Mouse (Mus musculus) c-Kit-positive CD71-positive TER-119-positive erythroid progenitor cells, embryonic 14.5 days (primary cell): Measurements from ENCODE around the gene Harbi1.

Experiments
- DNase-seq: peaks from one replicate; pipeline ENCODE4 v3.0.0-alpha.2; 2013; ENCODE audit warnings: low spot score

Gene Harbi1

DNA sequence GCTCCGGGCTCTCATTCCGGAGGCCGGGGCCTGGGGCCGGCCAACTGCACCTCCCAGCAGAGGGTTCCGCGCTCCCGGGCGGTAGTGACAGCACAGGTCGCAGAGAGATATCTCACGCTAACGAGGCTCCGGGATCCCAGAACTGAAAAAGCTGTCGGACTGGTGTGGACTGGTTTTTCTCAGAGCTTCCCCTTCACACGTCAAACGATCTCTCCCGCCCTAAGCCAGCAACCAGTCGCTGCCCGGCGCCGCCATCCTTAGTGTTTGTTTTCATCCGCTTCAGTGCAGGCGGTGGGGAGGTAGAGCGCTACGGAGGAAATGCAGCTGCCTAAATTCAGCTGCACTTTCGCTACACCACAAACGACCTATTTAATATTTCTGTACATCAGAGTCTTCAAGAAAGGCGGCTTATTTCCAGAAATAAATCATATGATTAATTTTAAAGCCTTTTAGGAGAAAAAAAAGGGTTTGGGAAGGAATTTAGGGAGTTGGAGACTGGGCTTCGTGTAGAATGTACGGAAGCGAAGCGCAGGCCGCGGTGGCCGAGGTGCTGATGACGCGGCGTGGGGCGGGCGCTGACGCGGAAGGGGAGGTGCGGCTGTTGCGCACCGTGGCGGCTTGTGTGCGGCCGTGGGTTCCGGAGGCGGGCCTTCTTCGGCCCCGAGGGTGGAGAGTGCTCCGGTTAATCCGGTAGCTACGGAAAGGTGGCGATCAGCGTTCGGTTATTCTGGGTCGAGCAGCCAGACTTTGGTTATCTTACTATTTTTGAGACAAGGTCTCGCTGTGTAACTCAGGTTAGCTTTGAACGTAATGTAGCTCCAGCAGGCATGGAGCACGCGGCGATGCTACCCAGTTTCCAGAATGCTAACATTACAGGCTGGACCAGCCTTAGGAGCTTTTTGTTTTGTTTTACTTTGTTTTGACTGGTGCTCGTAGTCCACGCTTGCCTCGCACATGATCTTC is at the start of gene Harbi1, which contains the start of gene Atg13:
Harbi1 (plus strand) TSS at position 581 of the 963 bp plus-strand sequence.
Atg13 (minus strand) TSS at position 305 of the 963 bp plus-strand sequence.
- peak; percentile 90 for DNase-seq

DNA sequence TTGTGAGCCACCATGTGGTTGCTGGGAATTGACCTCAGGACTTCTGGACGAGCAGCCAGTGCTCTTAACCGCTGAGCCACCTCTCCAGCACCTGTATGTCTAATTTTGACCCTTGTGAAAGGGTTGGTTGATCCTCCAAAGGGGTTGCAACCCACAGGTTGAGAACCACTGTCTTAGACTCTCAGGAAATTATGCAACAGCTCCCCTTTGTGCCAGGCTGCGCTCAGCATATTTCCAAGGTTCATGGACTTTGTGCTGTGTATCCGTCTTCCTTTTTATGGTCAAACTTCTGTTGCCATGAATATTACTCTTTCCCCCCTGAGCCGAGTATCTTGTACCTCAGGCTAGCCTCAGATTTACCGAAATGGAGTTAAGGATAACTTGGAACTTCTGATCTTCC is 49.7 kb upstream of the Harbi1 start:
- DNase-seq: no peak

DNA sequence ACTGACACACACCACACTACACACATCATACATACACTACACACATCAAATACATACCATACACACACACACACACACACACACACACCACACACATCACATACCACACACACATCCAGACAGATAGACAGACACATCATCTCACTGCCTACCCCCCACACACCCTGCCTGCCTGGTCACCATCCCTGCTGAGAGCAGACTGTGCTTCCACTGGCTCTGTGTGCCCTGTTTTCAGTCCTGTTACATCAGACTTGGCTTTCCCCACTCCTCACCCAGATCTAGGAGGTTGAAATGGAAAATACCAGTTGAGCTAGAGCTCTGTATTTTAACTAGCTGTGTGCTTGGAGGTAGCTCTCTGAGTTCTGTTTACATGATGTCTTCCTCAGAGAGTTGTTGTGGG is 45.9 kb upstream of the Harbi1 start:
- no peak for DNase-seq

DNA sequence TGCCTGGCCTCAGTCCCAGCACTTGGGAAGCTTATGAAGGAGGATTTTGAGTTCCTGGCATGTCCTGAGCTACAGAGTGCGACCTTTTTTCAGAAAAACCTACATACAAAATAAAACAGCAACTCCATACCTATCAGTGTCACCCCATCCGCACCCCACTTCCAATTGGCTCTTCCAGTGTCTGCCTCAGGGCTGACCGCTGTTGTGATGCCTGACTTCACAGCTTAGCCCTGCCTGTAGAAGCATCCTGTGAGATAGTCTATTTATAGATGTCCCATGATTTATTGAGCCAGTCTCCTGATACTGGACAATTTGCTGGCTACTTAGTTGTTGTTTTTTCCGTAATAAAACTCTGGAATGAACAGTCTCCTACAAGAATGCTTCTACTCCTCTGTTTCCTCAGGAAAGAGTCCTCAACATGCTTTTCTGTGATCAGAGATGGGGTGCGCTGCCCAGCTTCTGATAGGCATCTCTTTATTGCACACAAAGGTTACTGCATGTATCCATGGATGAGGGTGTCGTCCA is 44.2 kb upstream of the Harbi1 start:
- DNase-seq: no peak

DNA sequence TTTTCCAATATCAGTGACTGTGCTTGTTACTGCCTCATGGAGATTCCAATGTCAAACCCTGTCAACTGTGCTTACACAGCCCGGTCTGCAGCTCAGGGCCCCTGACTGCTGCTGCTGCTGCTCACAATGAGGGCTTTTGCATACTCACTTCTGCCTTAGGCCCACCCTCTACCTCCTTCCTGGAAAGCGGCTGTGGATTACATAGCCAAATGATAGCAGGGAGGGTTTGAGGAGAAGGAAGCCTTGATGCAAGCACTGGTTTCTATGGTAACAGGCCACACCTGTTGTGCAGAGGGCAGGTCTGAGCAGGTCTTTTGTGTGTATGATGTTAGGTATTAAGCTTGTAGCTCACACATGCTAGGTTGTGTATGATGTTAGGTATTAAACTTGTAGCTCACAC is 42.9 kb upstream of the Harbi1 start:
- no peak for DNase-seq

DNA sequence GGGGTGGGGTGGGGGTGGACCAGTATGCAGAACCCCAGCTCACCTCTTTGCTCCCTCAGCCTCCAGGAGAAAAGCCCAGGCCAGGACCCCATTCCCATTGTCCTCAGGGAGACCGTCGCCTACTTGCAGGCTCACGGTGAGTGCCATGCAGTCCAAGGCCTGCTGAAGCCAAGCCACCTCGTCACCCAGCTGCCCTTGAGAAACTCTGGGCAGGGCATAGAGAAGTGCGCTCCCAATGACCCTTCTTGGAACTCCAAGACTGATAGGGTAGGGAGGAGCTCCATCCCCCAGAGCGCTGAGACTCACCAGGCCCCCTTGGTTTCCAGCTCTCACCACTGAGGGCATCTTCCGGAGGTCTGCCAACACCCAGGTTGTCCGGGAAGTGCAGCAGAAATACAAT is 41.3 kb upstream of the Harbi1 start:
- no peak for DNase-seq

DNA sequence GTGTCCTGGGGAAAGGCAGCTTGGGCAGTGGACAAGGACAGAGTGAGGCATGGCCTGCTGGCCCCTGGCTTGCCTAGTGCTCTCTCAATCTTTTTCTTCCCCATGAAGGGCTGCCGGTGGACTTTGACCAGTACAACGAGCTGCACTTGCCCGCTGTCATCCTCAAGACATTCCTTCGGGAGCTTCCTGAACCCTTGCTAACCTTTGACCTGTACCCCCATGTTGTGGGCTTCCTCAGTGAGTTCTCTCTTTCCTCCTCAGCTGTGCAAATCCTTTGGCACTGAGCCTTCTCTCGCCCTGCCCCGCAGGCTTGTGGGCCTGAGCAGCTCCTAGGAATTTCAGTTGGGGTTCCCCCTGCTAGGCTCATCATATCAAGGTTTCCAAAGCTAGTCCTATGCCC is 40.6 kb upstream of the Harbi1 start:
- DNase-seq: no peak

DNA sequence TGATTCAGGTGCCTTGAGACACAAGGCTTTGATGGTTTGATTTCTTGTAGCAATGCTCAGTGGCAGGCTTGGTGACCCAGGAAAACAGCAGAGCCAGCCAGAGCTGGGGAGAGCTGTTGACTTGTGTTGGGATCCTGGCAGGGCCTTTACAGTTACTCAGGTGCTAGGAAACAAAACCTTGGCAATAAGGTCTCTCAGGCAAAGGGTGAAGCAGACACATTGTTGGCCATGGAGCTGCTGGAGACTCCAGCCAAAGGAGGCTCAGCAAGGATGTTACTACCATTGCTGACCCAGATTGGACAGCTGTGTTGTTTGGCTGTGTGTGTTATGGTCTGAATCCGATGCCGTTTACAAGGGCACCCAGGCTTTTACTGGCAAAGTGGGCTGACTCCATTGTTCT is 37.1 kb upstream of the Harbi1 start:
- no peak for DNase-seq

DNA sequence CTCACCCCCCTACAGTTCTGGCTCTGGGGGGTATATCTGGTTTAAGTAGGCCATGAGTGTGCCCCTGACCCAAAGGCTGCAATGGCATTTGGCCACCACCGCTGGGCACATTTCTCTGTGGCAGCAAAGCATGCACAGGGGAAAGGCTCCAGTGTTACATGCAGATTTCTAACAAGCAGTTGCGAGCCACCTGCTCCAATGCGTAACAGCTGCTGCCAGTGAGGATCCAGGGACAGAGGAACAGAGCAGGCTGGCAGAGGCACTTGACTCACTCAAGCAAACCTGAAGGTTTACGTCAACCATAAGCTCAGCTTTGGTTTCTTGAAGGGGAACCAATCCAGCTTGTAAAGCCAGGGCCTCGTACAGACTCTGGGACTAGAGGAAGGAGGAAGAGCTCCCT is 35.8 kb upstream of the Harbi1 start:
- DNase-seq: no peak

DNA sequence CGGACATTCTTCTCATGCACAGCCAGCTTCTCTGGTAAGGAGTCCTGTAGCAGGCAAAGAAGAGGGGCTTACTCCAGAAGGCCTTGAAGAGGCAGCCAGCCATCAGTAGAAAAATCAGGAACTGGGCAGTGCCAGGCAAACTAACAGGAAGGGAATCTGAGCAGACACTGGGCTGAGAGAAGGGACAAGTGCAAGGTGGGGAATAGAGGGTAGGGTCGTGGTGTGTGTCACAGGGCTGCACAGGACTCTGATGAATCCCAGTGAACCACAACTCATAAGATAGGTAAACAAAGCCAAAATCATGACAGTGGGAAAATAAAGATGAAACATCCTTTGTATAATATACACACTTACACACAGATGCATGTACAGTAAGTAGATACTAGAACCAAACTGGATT is 34.2 kb upstream of the Harbi1 start:
- DNase-seq: no peak

DNA sequence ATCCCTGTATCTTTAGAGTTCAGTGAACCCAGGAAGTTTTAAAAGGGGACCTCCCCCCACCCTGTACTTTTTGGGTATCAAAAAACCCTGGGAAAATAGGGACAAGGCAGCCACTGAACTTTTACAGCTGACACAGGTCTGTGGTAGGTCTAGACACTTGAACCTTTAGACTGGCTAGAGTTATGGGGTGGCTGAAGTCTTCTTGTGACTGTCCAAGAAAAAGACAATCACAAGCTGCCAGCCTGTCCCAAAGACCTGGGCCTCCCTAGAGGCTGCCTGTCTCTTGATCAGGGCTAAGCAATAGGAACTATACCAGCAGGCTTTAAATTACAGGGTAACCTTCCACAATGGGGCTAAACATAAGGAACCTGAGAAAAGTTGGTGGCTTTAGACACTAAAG is 33.7 kb upstream of the Harbi1 start:
- no peak for DNase-seq

DNA sequence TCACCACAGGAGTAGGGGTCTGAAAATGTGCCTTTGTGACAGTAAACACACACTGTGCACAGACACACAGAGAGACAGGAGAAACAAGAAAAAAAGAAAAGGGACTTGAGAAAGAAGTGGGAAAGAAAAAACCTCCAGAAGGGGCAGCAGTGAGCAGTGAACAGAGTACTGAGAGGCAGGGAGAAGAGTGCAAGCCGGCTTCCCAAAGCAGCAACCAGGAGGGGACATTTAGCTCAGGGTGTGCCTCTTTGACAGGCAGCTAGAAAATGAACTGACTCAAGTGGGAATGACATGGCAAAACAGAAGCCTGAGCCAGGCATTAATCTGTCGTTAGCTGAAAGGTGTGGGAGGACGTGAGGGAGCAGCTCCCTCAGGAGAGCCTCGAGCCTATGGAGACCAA is 27.8 kb upstream of the Harbi1 start:
- DNase-seq: peak; percentile 47

DNA sequence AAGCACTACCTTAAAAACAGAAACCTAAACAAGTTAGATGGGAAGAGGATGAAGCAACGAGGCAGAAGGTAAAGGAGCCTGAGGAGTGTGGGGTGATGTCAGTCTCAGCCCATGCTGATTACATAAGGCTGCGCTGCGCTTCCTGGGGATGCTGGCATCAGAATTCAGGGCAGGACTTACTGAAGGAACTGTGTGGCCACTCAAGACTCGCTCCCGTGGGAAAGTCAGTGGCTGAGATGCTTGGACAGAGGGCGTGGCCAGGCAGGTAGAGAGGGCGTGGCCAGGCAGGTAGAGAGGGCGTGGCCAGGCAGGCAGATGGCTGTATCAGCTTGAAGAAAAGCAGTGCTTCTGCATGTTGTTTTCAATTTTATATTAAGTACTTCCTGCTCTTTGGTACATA is 26.7 kb upstream of the Harbi1 start:
- DNase-seq: no peak

DNA sequence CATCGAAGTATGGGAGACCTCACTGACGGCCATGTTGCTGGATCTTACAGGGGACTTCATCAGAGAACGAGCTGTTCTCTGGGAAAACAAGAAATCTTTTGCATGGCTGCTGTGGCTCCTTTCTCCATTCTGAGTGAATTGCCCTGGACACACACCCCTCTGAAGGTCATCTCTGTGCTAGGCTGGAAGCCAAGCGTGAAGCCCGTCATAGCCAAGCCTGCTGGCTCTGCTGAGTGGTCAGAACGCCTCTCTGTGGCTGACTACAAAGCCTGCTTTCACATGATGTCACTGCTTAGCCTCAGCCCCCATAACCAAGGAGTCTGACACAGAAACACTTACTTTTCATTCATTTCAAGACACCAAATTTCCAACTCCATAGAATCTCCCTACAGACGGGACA is 21.2 kb upstream of the Harbi1 start:
- no peak for DNase-seq

DNA sequence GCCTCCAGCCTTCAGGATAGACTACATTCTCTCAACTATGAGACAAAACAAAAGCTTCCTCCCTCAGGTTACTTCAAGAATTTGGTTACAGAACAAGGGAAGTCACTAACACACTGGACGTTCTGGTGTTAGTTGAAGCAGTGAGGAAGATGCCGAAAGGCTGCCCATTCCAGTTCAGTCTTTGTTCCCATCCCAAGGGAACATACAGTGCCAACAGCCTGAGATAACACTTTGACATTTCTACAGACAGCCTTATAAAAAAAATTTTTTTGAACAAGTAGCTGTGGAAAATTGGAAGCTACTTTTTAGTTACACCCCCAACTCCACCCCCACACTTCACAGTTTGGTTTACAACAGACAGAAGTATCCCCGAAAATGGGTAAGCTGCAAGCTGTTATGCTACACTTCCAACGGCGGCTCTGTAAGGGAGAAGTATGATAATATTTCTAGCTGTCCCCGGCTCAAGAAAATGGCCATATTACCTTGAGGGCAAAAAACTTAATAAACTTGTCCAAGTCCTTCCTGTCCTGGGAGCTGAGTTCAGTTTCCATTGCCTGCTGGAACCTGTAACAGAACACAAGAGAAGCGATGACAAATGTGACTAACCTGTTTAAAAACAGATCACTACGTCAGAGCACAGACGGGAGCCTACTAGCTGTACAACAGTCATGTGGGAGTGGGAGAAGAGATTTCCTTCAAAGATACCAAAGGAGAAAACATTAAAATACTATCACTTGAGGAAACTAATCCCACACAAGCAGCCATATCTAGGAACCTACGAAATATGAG is 15.0 kb upstream of the Harbi1 start:
- DNase-seq: no peak

DNA sequence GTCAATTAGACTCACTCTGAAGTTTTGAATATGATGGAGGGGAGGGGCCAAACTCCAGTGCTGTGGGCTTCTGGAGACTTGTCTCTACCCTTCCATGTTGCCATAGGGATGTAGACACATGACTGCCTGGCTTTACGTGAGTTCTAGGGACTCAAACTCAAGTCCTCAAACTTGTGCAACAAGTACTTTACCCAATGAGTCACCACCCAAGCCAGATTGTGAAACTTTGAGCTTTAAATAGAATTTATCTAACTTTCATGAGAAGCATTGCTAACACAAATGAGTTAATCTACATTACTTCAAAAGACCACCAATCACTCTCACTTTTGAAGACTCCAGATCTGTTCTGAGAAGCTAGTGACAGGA is 14.4 kb upstream of the Harbi1 start:
- DNase-seq: no peak

DNA sequence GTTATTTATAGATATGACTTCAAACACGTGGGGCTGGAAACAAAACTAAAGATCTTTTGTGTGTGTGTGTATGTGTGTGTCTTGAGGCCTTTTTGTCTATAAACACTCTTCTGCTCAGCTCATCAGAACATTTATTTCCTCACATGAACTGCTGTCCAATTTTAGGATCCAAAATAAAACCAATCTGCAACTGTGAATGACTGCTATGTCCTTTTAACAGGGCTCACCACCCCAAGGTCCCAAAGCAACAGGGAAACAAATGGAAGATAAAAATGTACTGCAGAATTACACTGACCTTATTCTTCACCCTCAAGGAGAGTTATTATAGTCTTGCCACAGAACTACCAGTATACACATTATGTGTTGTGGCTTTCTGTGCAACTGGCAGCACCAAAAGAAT is 11.4 kb upstream of the Harbi1 start:
- DNase-seq: no peak

DNA sequence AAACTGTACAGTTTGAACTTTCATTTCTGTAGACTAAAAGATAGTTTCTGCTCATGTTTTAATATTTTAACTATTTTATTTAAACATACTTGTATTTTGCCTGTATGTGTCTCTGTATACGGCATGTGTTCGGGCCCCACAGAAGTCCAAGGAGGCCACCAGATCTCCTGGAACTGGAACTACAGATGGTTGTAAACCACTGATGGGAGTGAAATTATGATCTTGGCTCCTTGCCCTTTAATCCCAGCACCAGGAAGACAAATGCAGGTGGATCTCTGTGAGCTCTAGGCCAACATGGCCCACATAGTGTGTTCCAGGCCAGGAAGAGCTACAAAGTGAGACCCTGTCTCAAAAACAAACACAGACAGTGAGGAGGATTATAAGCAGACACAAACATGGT is 9.3 kb upstream of the Harbi1 start:
- DNase-seq: no peak

DNA sequence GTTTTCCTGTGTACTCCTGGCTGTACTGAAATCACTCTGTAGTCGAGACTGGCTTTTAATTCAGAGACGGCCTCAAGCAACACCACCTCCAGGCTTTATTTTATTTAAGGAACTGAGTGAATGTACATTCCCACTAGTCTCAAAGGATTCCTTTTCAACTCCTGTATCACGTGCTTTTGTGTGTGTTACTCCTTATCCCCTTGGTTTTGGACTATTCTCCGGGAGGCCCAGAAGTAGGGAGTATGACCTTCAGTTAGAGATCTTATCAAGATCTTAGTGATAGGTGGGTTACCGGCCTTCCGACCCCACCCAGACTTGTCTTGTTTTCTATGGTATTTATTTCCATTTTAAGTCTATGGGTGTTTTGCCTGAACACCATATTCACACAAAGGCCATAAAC is 4.9 kb upstream of the Harbi1 start:
- DNase-seq: no peak

DNA sequence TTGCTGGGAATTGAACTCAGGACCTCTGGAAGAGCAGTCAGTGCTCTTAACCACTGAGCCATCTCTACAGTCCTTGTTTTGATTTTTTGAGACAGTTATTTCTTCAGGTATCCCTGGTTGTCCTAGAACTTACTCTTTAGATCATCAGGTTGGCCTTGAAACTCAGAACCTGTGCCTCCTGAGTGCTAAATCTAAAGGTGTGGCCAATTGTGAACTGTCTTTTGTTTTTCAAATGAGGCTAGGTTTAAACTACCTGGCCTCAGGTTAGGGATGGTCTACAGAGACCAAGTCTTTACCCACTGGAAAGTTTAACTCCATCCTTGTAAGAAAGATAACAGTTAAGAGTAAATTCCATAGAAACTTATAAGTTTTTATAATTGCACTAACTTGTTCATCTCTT is 4.2 kb upstream of the Harbi1 start:
- no peak for DNase-seq

DNA sequence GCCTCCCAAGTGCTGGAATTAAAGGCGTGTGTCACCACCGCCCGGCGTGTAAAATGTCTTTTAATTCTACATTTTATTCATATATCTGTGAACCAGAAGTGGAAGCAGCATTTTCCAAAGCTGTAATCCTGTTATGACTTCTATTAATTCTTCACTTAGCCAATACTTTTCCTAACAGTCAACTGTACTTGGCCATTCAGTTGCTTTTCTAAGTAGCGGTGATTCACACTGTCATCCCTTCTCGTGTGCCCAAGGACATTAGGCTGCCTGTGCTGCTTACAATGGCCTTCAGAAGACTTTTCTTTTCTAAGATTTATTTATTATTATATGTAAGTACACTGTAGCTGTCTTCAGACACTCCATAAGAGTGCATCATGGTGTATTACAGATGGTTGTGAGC is 2.3 kb upstream of the Harbi1 start:
- DNase-seq: no peak

DNA sequence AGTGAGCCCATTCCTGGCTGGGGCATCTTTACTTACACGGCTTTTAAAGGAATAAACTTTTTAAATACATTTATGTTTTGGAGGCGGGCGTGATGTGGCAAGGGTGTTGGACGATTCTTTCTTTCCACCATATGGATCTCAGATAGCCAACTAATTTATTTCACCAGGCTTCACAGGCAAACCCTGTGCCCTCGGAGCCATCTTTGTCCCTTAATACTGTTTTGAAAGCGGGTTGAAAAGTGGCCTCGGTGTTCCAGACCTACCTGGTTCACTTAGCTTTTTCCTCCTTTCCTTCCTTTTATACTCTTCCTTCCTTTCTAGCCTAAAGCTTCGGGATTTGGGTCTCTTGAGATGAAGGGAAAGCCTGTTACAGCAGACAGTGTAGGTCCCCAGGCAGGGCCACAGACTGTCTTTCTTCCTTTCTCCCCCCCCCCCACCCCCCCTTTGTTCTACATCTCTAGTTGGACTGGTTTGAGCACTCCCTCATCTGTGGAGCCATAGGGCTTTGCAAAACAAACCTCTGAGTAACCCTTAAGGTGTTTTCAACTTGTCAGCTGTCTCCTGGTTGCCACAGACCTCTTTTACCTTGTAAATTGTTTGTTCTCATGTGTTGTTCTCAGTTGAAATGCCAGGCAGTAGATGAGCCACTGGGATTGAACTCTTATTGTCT is 739 bp downstream of the Harbi1 start:
- DNase-seq: no peak

DNA sequence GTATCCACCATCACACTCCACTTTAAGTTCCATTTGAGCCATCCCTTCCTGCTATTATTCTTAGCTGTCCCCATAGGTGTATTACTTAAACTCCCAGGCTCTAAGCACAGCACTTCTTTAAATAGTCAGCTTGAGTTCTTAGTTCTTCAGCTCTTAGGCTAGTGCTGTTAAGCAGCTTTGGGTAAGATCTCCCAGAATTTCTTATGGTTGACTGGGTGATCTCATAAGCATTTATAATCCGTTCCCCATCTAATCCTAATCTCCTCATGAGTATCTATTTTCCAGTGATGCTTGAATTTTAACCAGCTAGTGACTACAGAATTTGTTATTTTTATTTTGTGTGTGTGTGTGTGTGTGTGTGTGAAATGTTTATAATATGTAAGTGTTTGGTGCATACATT is 4.3 kb downstream of the Harbi1 start:
- no peak for DNase-seq
